Mouse (Mus musculus): ENCODE results near the gene Lef1. TPM values are rescaled to one million over a fixed set of nuclear protein-coding genes. Genes with fewer than 3 reads are reported as not detected.

Lef1 gene
- polyA plus RNA-seq, 1 experiment: 24.9 TPM

GRCm38 (mm10) chr3:131190239-131190638 lies 80.0 kb downstream of the Lef1 start:
- DNase-seq (ENCODE audit: low read depth): no peak

GRCm38 (mm10) chr3:131190671-131191367 lies 80.5 kb downstream of the Lef1 start:
- DNase-seq (ENCODE audit: low read depth): no peak

DNA sequence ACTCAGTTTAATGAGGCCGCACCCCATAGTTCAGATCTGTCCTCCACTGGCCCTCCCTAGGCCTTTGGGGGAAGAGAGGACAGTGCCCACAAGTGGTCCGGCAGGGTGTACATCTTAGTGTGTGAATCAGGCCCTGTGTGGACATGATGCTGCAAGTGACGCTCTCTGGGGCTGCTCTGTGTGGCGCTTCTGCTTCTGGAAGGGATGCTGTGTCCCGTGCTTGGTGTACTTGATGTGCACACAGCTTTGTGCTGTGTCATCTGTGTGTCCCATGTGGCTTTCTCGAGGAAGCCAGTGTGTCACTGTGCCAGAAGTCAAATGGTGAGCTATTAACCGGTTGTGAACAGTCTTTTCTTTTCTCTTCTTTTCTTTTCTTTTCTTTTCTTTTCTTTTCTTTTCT lies 81.2 kb downstream of the Lef1 start:
- DNase-seq (ENCODE audit: low read depth): no peak

DNA sequence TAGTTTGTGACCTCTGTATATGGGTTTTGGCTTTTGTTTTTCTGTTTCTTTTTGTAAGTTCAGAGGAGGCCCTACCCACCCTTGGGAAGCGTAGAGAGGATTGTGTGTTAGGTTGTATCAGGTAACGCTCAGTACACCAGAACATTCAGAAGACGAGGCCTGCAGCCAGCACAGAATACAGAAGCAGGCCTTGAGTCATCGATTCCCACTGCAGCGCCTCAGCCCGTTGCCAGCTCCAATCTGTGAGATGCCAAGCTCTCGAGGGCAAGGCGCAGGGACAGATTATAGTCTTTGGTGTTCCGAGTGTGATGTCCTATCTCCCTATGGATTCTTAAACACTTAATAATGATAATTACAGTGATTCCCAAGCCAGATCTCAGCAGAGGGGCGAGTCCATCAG lies 85.8 kb downstream of the Lef1 start:
- DNase-seq (ENCODE audit: low read depth): no peak

DNA sequence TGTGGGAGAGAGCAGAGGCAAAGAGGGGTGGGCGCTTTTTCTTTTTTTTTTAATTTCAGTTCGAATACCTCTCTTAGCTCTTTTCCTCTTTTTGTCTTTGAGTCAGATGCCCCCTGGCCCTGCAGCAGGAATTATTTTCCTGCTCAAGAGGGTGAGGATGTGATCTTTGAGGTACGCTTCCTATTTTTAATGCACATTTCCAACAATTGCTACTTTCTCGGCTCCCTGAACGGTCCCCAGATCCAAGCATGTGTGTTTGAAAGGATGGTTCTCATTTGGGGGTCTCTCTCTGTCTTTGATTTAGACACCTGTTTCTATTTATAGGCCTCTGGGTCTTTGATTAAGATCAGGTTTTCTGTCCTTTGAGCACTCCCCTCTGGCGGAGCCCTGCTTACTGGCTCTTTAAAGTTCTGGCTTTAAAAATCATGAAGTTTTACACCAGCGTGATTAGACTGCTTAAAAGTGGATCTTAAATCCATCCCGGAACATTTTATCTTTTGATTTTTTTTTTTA lies 86.3 kb downstream of the Lef1 start:
- no peak for DNase-seq (ENCODE audit: low read depth)

- no peak for DNase-seq (ENCODE audit: low read depth)
Measured at GRCm38 (mm10) chr3:131198991-131199390, 88.7 kb downstream of the Lef1 start.

- DNase-seq (ENCODE audit: low read depth): no peak
Measured at GRCm38 (mm10) chr3:131199590-131200288, 89.5 kb downstream of the Lef1 start.

DNA sequence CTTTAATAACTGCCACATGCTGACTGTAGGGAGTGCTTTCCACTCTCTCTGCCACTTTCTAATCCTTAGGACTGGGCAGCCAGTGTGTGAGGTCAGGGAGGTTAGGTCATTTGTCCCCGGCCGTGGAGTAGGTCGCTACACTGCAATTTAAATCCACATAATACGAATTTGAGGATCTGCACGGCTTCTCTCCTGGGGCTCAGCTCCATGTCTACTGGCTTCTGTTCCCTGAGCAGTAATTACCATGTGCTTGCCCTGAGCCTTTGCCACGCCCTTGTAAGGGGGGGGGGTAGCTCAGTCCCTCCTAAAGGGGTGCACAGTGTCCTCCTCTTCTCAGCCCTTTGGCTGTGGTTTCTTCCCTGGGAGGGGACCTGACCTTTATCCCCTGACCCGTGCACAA lies 92.0 kb downstream of the Lef1 start:
- no peak for DNase-seq (ENCODE audit: low read depth)

DNA sequence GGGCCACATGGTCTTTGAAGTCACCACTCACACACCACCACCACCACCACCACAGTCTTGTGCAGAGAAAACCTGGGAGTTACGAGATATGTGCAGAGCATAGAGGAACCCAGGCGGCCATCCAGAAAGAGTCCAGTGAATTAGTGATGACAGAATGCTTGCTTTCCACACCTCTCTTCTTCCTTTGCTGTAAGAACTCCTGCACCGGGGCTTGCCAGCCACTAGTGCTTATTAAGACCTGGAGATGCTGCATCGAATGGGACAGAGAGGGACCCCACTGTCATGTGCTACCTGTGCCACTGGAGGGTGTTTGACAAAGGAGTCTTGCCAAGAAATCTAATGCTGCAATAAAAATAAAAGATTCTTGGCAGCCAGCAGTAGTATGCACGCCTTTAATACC lies 97.6 kb downstream of the Lef1 start:
- no peak for DNase-seq (ENCODE audit: low read depth)

GRCm38 (mm10) chr3:131208265-131208891 lies 98.1 kb downstream of the Lef1 start:
- DNase-seq (ENCODE audit: low read depth): no peak

- no peak for DNase-seq (ENCODE audit: low read depth)
Measured at GRCm38 (mm10) chr3:131212200-131212599, 101.9 kb downstream of the Lef1 start.

- DNase-seq (ENCODE audit: low read depth): no peak
Measured at GRCm38 (mm10) chr3:131214060-131214658, 103.9 kb downstream of the Lef1 start.

- no peak for DNase-seq (ENCODE audit: low read depth)
Measured at GRCm38 (mm10) chr3:131214841-131215240, 104.6 kb downstream of the Lef1 start.

DNA sequence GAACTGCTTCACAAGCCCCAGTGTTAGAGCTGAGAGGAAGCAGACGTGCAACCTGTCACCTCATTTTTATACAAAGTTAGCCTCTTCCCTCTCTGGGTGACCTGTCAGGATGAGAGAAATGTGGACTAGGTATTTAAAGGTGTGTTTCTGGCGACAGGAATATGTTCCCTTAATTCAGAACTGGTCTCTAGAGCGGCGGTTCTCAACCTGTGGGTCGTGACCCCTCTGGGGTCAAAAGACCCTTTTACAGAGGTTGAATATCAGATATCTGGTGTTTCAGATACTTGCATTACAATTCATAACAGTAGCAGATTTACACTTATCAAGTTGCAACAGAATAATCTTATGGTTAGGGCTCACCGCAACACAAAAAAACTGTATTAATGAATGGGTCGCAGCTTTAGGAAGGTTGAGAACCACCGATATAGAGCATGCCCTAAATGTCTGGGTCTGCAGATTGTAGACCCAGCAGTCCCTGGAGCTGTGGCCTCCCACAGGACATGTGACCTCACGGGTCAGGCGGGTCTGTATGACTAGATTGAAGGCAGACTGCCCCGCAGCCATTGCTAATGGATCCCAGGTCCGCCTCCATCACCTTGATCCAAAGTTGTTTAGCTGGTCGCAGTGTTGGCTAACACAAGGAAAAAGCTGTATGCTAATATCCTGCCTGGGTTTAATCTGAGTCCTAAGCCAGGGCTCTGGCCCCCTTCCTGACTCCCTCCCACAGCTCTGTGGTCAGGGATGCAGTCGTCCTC lies 108.5 kb downstream of the Lef1 start:
- no peak for DNase-seq (ENCODE audit: low read depth)

DNA sequence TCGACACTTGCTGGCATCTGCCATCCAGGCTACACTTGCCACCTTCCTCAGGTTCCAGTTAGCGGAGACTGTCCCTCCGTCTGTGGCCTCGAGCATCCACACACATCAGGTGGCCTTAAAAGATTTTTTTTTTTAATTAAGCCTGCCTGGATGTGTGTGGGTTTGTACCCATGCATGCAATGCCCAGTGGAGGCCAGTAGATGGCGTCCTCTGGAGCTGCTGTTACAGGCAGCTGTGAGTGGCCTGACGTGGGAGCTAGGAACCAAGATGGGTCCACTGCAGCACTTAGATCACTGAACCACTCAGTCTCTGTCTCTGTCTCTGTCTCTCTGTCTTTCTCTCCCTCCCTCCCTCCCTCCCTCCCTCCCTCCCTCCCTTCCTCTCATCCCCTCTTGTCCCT lies 117.8 kb downstream of the Lef1 start:
- no peak for DNase-seq (ENCODE audit: low read depth)

DNA sequence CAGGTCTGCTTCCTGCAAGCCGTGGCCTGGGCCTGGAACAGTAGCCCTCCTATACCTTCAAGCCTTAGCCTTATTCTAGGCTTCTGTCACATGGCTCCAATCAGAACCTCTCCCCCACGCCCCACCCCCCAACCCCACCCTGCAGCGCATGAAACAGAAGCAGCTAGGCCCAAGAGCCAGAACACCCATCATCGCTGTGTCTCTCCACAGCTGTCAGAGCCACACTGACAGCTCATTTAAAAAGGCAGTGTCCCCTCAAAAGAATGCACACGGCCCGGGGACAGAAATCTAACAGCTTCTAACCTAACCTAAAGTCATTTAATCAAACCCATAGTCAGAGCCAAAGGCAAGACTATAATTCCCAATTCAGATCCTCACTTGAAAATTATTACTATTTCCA lies 126.8 kb downstream of the Lef1 start:
- DNase-seq (ENCODE audit: low read depth): no peak

- DNase-seq (ENCODE audit: low read depth): no peak
Measured at GRCm38 (mm10) chr3:131237785-131238633, 127.7 kb downstream of the Lef1 start.

GRCm38 (mm10) chr3:131245766-131246578 lies 135.7 kb downstream of the Lef1 start:
- no peak for DNase-seq (ENCODE audit: low read depth)

GRCm38 (mm10) chr3:131246579-131247046 lies 136.3 kb downstream of the Lef1 start:
- DNase-seq (ENCODE audit: low read depth): no peak

DNA sequence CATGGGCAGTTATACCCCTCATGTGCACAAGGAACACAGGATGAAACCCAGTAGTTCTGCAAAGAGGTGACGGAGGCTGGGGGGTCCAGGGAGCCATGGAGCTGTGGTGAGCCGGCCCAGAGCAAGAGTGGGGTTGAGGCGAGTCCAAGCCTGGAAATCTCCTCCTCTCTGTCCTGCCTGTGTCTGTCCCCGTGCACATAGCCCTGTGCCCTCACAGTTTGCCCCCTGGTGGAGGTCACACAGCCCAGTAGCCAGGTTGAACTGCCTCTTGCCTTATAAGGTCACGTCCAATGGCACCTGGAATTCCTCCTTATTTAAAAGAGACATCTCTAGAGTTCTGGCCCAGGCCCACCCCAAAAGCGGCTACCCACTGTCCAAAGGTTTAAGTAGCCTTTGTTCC lies 137.2 kb downstream of the Lef1 start:
- no peak for DNase-seq (ENCODE audit: low read depth)
